Mouse (Mus musculus) CH12.LX (cell line): ENCODE data around the gene Treh. TPM values are rescaled to one million over a fixed set of nuclear protein-coding genes. Genes with fewer than 3 reads are reported as not detected.
A peak's percentile ranks its signal among the peaks of the same experiment; 100 is the strongest.

Experiments used
- DNase-seq: peaks from one replicate; pipeline ENCODE4 v3.0.0-alpha.2; 2013; ENCODE audit errors: extremely low read depth
- H3K27ac ChIP-seq: 2 replicates; pipeline ENCODE4 v1.5.1; 2012; ENCODE audit warnings: low read depth, mild to moderate bottlenecking, control low read depth, moderate library complexity; ENCODE audit not compliant: insufficient read depth
- H3K27me3 ChIP-seq: replicated peaks from 2 replicates; pipeline ENCODE3; 2012; ENCODE audit warnings: inconsistent platforms
- H3K36me3 ChIP-seq, 2 experiments: replicated peaks in 1 of 2; 2 replicates each; pipeline versions ENCODE3 to v1.6.1; 2012; ENCODE audit warnings: inconsistent platforms in 1 of 2, low read length in 1 of 2, mild to moderate bottlenecking in 1 of 2, mixed read lengths in 1 of 2, moderate library complexity in 1 of 2; ENCODE audit not compliant: control insufficient read depth in 1 of 2, insufficient read depth in 1 of 2
- H3K4me1 ChIP-seq, 2 experiments: 2 replicates each; pipeline ENCODE4 v1.6.1; 2012; ENCODE audit warnings: inconsistent platforms in 1 of 2, moderate library complexity in 1 of 2; ENCODE audit not compliant: insufficient read depth in 2 of 2, control insufficient read depth in 1 of 2
- H3K4me2 ChIP-seq: 2 replicates; pipeline ENCODE4 v1.6.1; 2012; ENCODE audit warnings: low read depth, mild to moderate bottlenecking, control low read depth; ENCODE audit not compliant: poor library complexity, insufficient read depth, severe bottlenecking
- H3K4me3 ChIP-seq, 3 experiments: fragments of 150-350 bp in 1 of 3; sonication (generic) in 1 of 3; replicated peaks in 1 of 3; 2 replicates each; pipeline versions ENCODE3 to v1.5.1; 2011 to 2012; ENCODE audit warnings: low read depth in 2 of 3, low read length in 2 of 3, mild to moderate bottlenecking in 2 of 3, moderate library complexity in 2 of 3, control low read depth in 1 of 3, improper control_type of control experiment in 1 of 3, inconsistent platforms in 1 of 3, mixed read lengths in 1 of 3; ENCODE audit not compliant: poor library complexity in 1 of 3
- H3K79me2 ChIP-seq: replicated peaks from 2 replicates; pipeline ENCODE4 v1.6.1; 2012; ENCODE audit warnings: mild to moderate bottlenecking, moderate library complexity; ENCODE audit not compliant: control insufficient read depth, poor library complexity, insufficient read depth, severe bottlenecking; ENCODE audit errors: extremely low read depth
- H3K9ac ChIP-seq: 2 replicates; pipeline ENCODE4 v1.6.1; 2012; ENCODE audit warnings: low read depth, mild to moderate bottlenecking, control low read depth, moderate library complexity; ENCODE audit not compliant: insufficient read depth
- H3K9me3 ChIP-seq: replicated peaks from 2 replicates; pipeline ENCODE3; 2012; ENCODE audit warnings: low read length, inconsistent platforms, mixed read lengths
- CHD1 ChIP-seq: IDR thresholded peaks from 2 replicates; pipeline ENCODE4 v1.6.1; 2012; ENCODE audit warnings: low read depth, low read length, improper control_type of control experiment, inconsistent platforms
- CHD2 ChIP-seq: IDR thresholded peaks from 2 replicates; pipeline ENCODE4 v1.6.1; 2011; ENCODE audit warnings: low read length, improper control_type of control experiment
- CTCF ChIP-seq, 2 experiments: IDR thresholded peaks in 1 of 2; conservative IDR thresholded peaks in 1 of 2; 2 replicates each; pipeline ENCODE4 v1.5.1; 2011 to 2012; ENCODE audit warnings: low read depth in 2 of 2, low read length in 2 of 2, improper control_type of control experiment in 1 of 2, inconsistent platforms in 1 of 2, mild to moderate bottlenecking in 1 of 2, moderate library complexity in 1 of 2
- ELF1 ChIP-seq: IDR thresholded peaks from 2 replicates; pipeline ENCODE4 v1.6.1; 2014; ENCODE audit warnings: low read depth, mild to moderate bottlenecking, inconsistent platforms, low read length, improper control_type of control experiment
- EP300 ChIP-seq: IDR thresholded peaks from 2 replicates; pipeline ENCODE4 v1.6.1; 2011; ENCODE audit warnings: low read length, improper control_type of control experiment
- HCFC1 ChIP-seq: IDR thresholded peaks from 2 replicates; pipeline ENCODE4 v1.6.1; 2012; ENCODE audit warnings: low read depth, mild to moderate bottlenecking, inconsistent platforms, low read length, improper control_type of control experiment
- IRF4 ChIP-seq: IDR thresholded peaks from 2 replicates; pipeline ENCODE4 v1.6.1; 2014; ENCODE audit warnings: low read depth, mild to moderate bottlenecking, inconsistent platforms, low read length, improper control_type of control experiment
- JUND ChIP-seq: conservative IDR thresholded peaks from 2 replicates; pipeline ENCODE4 v1.6.1; 2011; ENCODE audit warnings: low read depth, low read length, improper control_type of control experiment
- KAT2A ChIP-seq: IDR thresholded peaks from 2 replicates; pipeline ENCODE4 v1.6.1; 2012; ENCODE audit warnings: low read length, improper control_type of control experiment, inconsistent platforms; ENCODE audit not compliant: insufficient replicate concordance
- MAX ChIP-seq: IDR thresholded peaks from 2 replicates; pipeline ENCODE4 v1.6.1; 2011; ENCODE audit warnings: low read length, improper control_type of control experiment
- MEF2A ChIP-seq: IDR thresholded peaks from 2 replicates; pipeline ENCODE4 v1.6.1; 2014; ENCODE audit warnings: low read depth, mild to moderate bottlenecking, inconsistent platforms, low read length, improper control_type of control experiment, borderline replicate concordance
- MYC ChIP-seq: IDR thresholded peaks from 2 replicates; pipeline ENCODE4 v1.6.1; 2011; ENCODE audit warnings: low read depth, mild to moderate bottlenecking, improper control_type of control experiment, low read length
- NELFE ChIP-seq: IDR thresholded peaks from 2 replicates; pipeline ENCODE4 v1.6.1; 2011; ENCODE audit warnings: low read depth, low read length, improper control_type of control experiment
- NRF1 ChIP-seq: IDR thresholded peaks from 2 replicates; pipeline ENCODE4 v1.6.1; 2014; ENCODE audit warnings: low read depth, mild to moderate bottlenecking, inconsistent platforms, low read length, improper control_type of control experiment, moderate library complexity
- PAX5 ChIP-seq: IDR thresholded peaks from 2 replicates; pipeline ENCODE4 v1.6.1; 2012; ENCODE audit warnings: low read length, inconsistent platforms, mixed read lengths
- SIN3A ChIP-seq: IDR thresholded peaks from 2 replicates; pipeline ENCODE4 v1.6.1; 2012; ENCODE audit warnings: low read length, improper control_type of control experiment, inconsistent platforms
- TBP ChIP-seq: conservative IDR thresholded peaks from 2 replicates; pipeline ENCODE4 v1.6.1; 2011; ENCODE audit warnings: low read depth, low read length, improper control_type of control experiment
- UBTF ChIP-seq: IDR thresholded peaks from 2 replicates; pipeline ENCODE4 v1.6.1; 2012; ENCODE audit warnings: low read depth, mild to moderate bottlenecking, inconsistent platforms, low read length, improper control_type of control experiment, moderate library complexity
- ZMIZ1 ChIP-seq: IDR thresholded peaks from 2 replicates; pipeline ENCODE4 v1.6.1; 2012; ENCODE audit warnings: low read depth, mild to moderate bottlenecking, inconsistent platforms, low read length, improper control_type of control experiment
- dilution Hi-C: fragments of 300-500 bp; cut with MboI; formaldehyde crosslinking; loops from 2 replicates; pipeline ENCODE4 v1.14.3; 2020; ENCODE audit warnings: low sequenced_read_pairs; ENCODE audit not compliant: extremely low pct_unique_long_range_greater_than_20kb, extremely low pct_ligation_motif_present
- in situ Hi-C: fragments of 300-500 bp; cut with MboI; formaldehyde crosslinking; loops from 3 replicates; pipeline ENCODE4 v1.14.3; 2019; ENCODE audit warnings: low sequenced_read_pairs, low pct_ligation_motif_present, low pct_unique_long_range_greater_than_20kb, mixed read lengths
- polyA plus RNA-seq: library from polyadenylated mRNA; unstranded; fragments of >175 nt; gene quantifications from 2 replicates; pipeline ENCODE4 v1.2.1, GENCODE M21; 2012; ENCODE audit warnings: low read depth; ENCODE audit not compliant: insufficient read length
- total RNA-seq, 2 experiments: library from RNA; depleted of rRNA; stranded (reverse); fragments of 300-350 nt in 1 of 2; fragments of >200 nt in 1 of 2; gene quantifications; 2 replicates each; pipeline ENCODE4 v1.2.3; 2012 to 2014

Treh gene
- total and polyA plus RNA-seq, 3 experiments, result not detected

- H3K4me1 ChIP-seq, result no peaks in the 10 kb centered on the region; a peak in 1 of 4 replicates
- H3K4me3 ChIP-seq, result no peak overlapping the region
- no peak overlapping the region for H3K27ac ChIP-seq
- dilution Hi-C loops (no loop called here), in situ Hi-C loops (no loop called here)
- no peaks in the 10 kb centered on the region for H3K79me2 ChIP-seq
- no peak overlapping the region for H3K4me2 ChIP-seq
- no peak for DNase-seq
- H3K36me3 ChIP-seq, result no peaks in the 10 kb centered on the region
- TF ChIP-seq CTCF (conservative IDR thresholded peaks at IDR 0.05 in 1 of 2, IDR thresholded peaks at IDR 0.05 in 1 of 2; ENCODE audit: low read depth in 2 of 2, low read length in 2 of 2) (peak; percentile 40 to 56; a peak in 3 of 4 replicates), PAX5 (no peak)
- H3K9me3 ChIP-seq, result peaks cover 6% of the 10 kb centered on the region
- peaks cover 40% of the 10 kb centered on the region for H3K27me3 ChIP-seq
- H3K9ac ChIP-seq, result no peak overlapping the region
Measured at GRCm38 (mm10) chr9:44678288-44678871, 5.3 kb downstream of the Treh start.

- TF ChIP-seq CHD2, result no peak
- no peak for TF ChIP-seq EP300
- TF ChIP-seq JUND, result no peak
- TF ChIP-seq SIN3A, result no peak
- no peak for TF ChIP-seq UBTF
- no peak for TF ChIP-seq NELFE
- TF ChIP-seq NRF1, result no peak
- TF ChIP-seq KAT2A, result no peak
- TF ChIP-seq CHD1, result no peak
- no peak for TF ChIP-seq MYC
- TF ChIP-seq MEF2A, result no peak
- no peak for TF ChIP-seq MAX
- TF ChIP-seq HCFC1, result no peak
- no peak for TF ChIP-seq IRF4
- no peak for TF ChIP-seq ELF1
- no peak for TF ChIP-seq ZMIZ1
- no peak for TF ChIP-seq TBP
- Histone ChIP-seq H3K79me2 (no peaks in the 10 kb centered on the region), H3K27ac (no peak overlapping the region), H3K4me2 (no peak overlapping the region), H3K36me3 (no peaks in the 10 kb centered on the region), H3K9ac (no peak overlapping the region), H3K4me3 (no peak overlapping the region), H3K4me1 (no peaks in the 10 kb centered on the region; a peak in 1 of 4 replicates), H3K27me3 (peaks cover 30% of the 10 kb centered on the region), H3K9me3 (peaks cover 6% of the 10 kb centered on the region)
- in situ Hi-C loops, result no loop called here
- dilution Hi-C loops, result no loop called here
- no peak for DNase-seq
Measured at GRCm38 (mm10) chr9:44679565-44679964, 6.5 kb downstream of the Treh start.
